Mouse (Mus musculus): ENCODE data around the gene Ap1ar. TPM values are rescaled to one million over a fixed set of nuclear protein-coding genes. Genes with fewer than 3 reads are reported as not detected.
"Not testable (repeated sequence)": the region's sequence is repeated elsewhere in the genome, so short reads cannot be mapped to it uniquely, and the experiment has no call there.

Gene Ap1ar
- total RNA-seq, 2 experiments from 2014 or later = 79.4 to 83.4 TPM

- intact Hi-C loops (cut with DNase I) = no loop called here
- no peak for DNase-seq (ENCODE audit: low spot score in 2 of 2)
These were observed 32.3 kb downstream of the Ap1ar start for GRCm38 (mm10) chr3:127805071-127805470.

- intact Hi-C loops (cut with DNase I) = no loop called here
- DNase-seq (ENCODE audit: low spot score in 2 of 2) = no peak
These were observed 32.9 kb downstream of the Ap1ar start for GRCm38 (mm10) chr3:127804439-127804838.

DNA sequence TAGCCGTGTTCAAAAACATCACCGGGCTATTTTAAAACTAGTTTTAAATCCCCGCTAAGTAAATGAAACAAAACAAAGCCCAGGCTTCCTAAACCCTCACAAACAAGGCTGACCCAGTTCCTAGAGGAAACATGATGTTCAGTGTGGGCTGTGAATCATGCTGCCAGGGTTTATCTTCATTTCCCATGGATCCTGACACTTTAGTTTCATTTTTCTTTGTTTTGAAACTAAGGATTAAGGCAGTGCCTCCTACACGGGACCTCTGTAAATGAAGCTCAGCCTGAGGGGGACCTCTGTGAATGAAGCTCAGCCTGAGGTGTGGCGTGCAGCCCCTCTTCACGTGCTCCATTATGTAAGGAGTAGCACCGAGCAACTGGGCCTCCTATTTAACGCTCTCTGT, 34.5 kb downstream of the Ap1ar start:
- intact Hi-C loops (cut with DNase I) = no loop called here
- peak; percentile 23 to 42 for DNase-seq (ENCODE audit: low spot score in 2 of 2)

- no peak for DNase-seq (ENCODE audit: low spot score in 2 of 2)
- intact Hi-C loops (cut with DNase I) = no loop called here
These were observed 36.2 kb downstream of the Ap1ar start for GRCm38 (mm10) chr3:127801162-127801561.

- intact Hi-C loops (cut with DNase I) = no loop called here
- no peak for DNase-seq (ENCODE audit: low spot score in 2 of 2)
These were observed 41.1 kb downstream of the Ap1ar start for GRCm38 (mm10) chr3:127796271-127796670.

DNA sequence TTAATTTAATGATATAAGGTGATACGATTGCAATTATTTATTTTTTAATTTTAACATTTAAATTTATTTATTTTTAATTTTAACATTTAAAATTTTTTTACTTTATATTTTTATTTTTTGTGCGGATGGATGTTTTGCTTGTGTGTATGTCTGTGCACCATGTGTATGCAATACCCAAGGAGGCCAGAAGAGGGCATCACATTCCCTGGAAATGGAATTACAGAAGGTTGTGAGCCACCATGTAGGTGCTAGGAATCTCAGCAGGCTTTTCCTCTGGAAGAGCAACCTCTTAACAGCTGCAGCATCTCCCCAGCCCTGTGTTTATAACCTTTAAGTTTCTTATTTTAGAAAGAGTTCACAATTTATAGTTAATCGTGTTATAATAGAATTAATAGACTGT, 41.6 kb downstream of the Ap1ar start:
- DNase-seq (ENCODE audit: low spot score in 2 of 2) = no peak
- intact Hi-C loops (cut with DNase I) = no loop called here

GRCm38 (mm10) chr3:127793022-127793421, 44.3 kb downstream of the Ap1ar start:
- intact Hi-C loops (cut with DNase I) = no loop called here
- DNase-seq (ENCODE audit: low spot score in 2 of 2) = no peak

- no peak for DNase-seq (ENCODE audit: low spot score in 2 of 2)
- intact Hi-C loops (cut with DNase I) = no loop called here
These were observed 45.4 kb downstream of the Ap1ar start for GRCm38 (mm10) chr3:127791595-127792561.

DNA sequence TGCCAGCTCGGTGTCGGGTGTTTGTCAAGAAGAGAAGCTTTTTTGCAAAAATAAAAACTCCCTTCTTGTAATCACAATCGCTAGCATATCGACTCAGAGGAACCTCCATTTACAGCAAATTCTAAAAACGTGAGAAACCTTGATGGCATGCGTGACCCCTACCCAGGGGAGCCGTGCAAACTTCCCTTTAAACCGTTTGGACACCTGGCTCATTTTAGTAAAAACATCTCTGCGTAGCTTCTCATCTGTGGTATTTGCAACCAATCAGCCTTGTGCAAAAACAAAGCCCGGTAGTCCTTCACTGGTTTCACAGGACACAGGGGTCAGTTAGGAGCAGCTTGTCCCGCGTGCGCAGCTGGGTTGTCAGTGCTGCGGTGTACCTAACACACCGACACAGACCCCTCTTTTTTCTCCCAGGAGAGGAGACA, 46.3 kb downstream of the Ap1ar start:
- intact Hi-C loops (cut with DNase I) = no loop called here
- DNase-seq (ENCODE audit: low spot score in 2 of 2) = no peak

DNA sequence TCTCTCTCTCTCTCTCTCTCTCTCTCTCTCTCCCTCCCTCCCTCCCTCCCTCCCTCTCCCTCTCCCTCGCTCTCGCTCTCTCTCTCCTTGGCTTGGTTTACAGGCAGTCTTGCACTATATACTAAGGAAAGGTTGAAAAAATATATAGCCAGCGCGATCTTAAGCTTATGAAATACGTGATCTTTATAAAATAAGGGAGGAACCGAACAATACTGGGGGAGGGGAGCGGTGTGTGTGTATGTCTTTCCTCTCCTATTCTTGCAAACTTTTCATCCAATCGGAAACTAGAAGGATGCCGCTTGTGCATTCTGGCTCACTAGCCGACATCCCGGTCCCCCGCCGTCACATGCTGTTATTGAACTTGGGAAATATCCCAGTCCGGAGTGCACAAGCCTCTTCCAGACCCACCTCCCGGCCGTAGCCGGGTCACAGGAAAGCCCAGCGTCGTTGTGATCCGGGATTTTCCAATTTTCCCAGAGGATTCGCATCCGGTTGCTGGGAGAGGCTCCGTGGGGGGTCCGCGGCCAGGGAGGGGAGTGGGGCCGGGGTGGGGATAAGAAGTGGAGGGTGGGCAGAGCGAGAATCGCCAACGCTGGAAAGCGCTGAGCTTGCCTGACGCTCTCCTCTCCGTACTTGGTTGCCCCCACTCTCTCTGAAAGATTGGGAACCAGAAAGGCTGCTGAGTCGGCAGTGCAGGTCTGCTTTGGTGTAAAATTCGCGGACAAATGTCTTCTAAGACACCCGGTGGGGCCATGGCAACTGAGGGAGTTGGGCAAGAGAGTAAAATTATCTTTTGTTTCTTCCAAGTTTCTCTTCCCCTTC, 46.9 kb downstream of the Ap1ar start:
- intact Hi-C loops (cut with DNase I) = no loop called here
- peak in 1 of 2 experiments; percentile 24 for DNase-seq (ENCODE audit: low spot score in 2 of 2)

GRCm38 (mm10) chr3:127789500-127790191, 47.7 kb downstream of the Ap1ar start, which contains the start of gene Tifa:
Gene Tifa (plus strand): TSS chr3:127789805.
- intact Hi-C loops (cut with DNase I) = no loop called here
- DNase-seq (ENCODE audit: low spot score in 2 of 2) = peak; percentile 43 to 50

DNA sequence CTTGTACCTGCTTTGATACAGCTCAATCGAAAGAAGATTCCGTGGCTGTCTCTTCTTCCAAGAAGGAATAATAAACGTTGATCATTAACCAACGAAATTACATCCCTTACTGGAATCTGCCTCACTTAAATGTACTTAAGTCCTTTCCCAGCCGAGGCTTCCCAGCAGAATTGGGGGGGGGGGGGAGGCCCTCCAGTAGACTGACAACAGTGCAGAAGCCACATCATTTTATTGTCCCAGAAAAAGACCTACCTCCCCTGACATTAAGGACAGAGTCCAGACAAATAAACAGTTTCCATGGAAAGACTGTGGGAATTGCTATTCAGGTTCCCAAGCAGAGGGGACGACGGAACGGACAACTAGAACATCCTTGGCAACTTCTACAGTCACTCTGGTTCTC, 48.4 kb downstream of the Ap1ar start:
- DNase-seq (ENCODE audit: low spot score in 2 of 2) = no peak
- intact Hi-C loops (cut with DNase I) = no loop called here

- no peak for DNase-seq (ENCODE audit: low spot score in 2 of 2)
- intact Hi-C loops (cut with DNase I) = no loop called here
These were observed 49.3 kb downstream of the Ap1ar start for GRCm38 (mm10) chr3:127788038-127788437.

GRCm38 (mm10) chr3:127787032-127787431, 50.3 kb downstream of the Ap1ar start:
- intact Hi-C loops (cut with DNase I) = no loop called here
- no peak for DNase-seq (ENCODE audit: low spot score in 2 of 2)

GRCm38 (mm10) chr3:127783680-127784079, 53.6 kb downstream of the Ap1ar start:
- DNase-seq (ENCODE audit: low spot score in 2 of 2); intact Hi-C loops (cut with DNase I): not testable (repeated sequence)

DNA sequence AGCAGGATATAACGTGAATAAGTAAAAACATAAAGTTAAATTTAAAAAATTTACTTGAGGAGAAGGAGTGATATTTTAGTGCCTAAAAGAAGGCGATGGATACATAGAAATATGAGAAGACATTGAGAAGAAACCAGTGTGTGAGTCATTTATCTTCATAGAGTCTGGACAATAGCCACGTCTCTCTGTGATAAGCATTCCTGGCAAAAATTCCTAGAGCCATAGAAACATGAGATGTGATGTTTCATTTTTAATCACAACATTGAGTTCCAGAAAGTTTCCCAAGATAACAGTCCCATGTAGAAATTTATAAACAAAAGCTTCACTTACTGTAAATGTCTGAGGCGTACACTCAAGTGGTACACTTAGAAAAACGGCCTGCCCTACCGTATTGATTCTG, 54.4 kb downstream of the Ap1ar start:
- intact Hi-C loops (cut with DNase I) = no loop called here

GRCm38 (mm10) chr3:127780921-127781320, 56.4 kb downstream of the Ap1ar start:
- DNase-seq (ENCODE audit: low spot score in 2 of 2) = no peak
- intact Hi-C loops (cut with DNase I) = no loop called here

More for the DNA sequence above, 54.4 kb downstream of the Ap1ar start:
- no peak for DNase-seq (ENCODE audit: low spot score in 2 of 2)

DNA sequence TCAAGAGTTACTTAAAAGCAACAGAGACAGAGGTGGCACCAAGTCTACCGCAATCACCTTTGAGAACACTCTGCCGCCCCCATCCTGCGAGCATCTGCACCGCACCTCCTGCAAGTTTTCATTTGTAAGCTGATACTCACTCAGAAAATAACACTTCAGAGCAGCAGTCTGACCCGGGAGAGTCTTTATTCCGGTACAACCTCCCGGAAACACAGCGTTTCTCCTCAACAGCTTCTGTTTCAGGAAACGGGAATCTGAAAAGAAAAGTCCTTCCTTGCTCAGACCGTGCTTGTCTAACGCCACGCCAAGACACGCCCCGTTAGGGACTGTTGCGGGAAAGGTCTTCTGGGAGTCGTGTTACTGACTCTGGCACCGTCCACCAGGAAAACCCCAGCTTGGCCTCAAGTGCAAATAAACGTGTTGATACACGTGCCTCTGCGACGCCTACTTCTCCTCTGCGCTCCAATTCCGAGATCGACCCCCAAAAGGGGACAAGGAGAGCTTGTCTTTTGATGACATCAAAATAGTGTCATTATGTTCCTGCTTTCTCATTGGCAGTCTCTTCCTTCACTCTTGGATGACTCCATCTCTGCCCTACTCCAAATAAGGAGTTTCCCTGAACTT, 57.2 kb downstream of the Ap1ar start, which contains the start of gene Alpk1:
TSS of gene Alpk1 (minus strand) at position 507 of the 624 bp plus-strand sequence.
- intact Hi-C loops (cut with DNase I) = no loop called here
- DNase-seq (ENCODE audit: low spot score in 2 of 2) = peak; percentile 26 to 34

GRCm38 (mm10) chr3:127769146-127769545, 68.2 kb downstream of the Ap1ar start:
- DNase-seq (ENCODE audit: low spot score in 2 of 2) = no peak

More at GRCm38 (mm10) chr3:127769146-127769545, 68.2 kb downstream of the Ap1ar start:
- intact Hi-C loops (cut with DNase I) = loop anchor here (10.0 kb wide), 1 partner anchor 314 kb away; no protein-coding TSS in a partner anchor
